Mouse (Mus musculus) heart, embryonic 16.5 days (tissue): ENCODE results near the gene Slc15a1. TPM values are rescaled to one million over a fixed set of nuclear protein-coding genes. Genes with fewer than 3 reads are reported as not detected.

Source experiments
- ATAC-seq: fragments of 200-750 bp; cut with Nextera tagmentation; replicated peaks from 2 replicates; pipeline ENCODE4 v1.8.0; 2017; ENCODE audit warnings: moderate number of reproducible peaks; ENCODE audit not compliant: insufficient read depth, low FRiP score; ENCODE audit errors: extremely low read depth
- H3K27ac ChIP-seq: fragments of 300-500 bp; sonication (generic); 2 replicates; pipeline ENCODE4 v1.5.1; 2014; ENCODE audit warnings: mild to moderate bottlenecking, low read length, control low read depth, moderate library complexity
- H3K27me3 ChIP-seq: fragments of 300-500 bp; sonication (generic); 2 replicates; pipeline ENCODE4 v1.6.1; 2014; ENCODE audit warnings: low read length, mixed read lengths; ENCODE audit not compliant: control insufficient read depth, insufficient read depth
- H3K36me3 ChIP-seq: fragments of 300-500 bp; sonication (generic); 2 replicates; pipeline ENCODE4 v1.6.1; 2014; ENCODE audit not compliant: control insufficient read depth, insufficient read depth
- H3K4me1 ChIP-seq: fragments of 300-500 bp; sonication (generic); 2 replicates; pipeline ENCODE4 v1.6.1; 2014; ENCODE audit warnings: low read length, mixed read lengths; ENCODE audit not compliant: control insufficient read depth, insufficient read depth
- H3K4me2 ChIP-seq: fragments of 300-500 bp; sonication (generic); 2 replicates; pipeline ENCODE4 v1.6.1; 2014; ENCODE audit warnings: low read depth, mild to moderate bottlenecking, control low read depth, low read length
- H3K4me3 ChIP-seq: fragments of 300-500 bp; sonication (generic); 2 replicates; pipeline ENCODE4 v1.5.1; 2014; ENCODE audit warnings: mild to moderate bottlenecking, control low read depth, low read length
- H3K9ac ChIP-seq: fragments of 300-500 bp; sonication (generic); 2 replicates; pipeline ENCODE4 v1.6.1; 2014; ENCODE audit warnings: low read length, control low read depth
- H3K9me3 ChIP-seq: fragments of 300-500 bp; sonication (generic); replicated peaks from 2 replicates; pipeline ENCODE4 v1.6.1; 2016; ENCODE audit warnings: low read length; ENCODE audit not compliant: control insufficient read depth
- WGBS: fragments of 180-500 bp; shearing (Covaris S2); extraction: QIAGEN DNeasy Blood & Tissue Kit; methylation state at CpG from one replicate; pipeline ENCODE4 v1.1.7; 2014; 5-methylcytosine and 5-hydroxymethylcytosine counted together
- polyA plus RNA-seq: library from polyadenylated mRNA; unstranded; fragments of >200 nt; fragmentation: Nextera tagmentation; extraction: Ambion mirVana; gene quantifications from 2 replicates; pipeline ENCODE4 v1.2.1, GENCODE M21; 2015

Slc15a1 gene
- polyA plus RNA-seq, 1 experiment from 2014 or later: 0.89 TPM

DNA sequence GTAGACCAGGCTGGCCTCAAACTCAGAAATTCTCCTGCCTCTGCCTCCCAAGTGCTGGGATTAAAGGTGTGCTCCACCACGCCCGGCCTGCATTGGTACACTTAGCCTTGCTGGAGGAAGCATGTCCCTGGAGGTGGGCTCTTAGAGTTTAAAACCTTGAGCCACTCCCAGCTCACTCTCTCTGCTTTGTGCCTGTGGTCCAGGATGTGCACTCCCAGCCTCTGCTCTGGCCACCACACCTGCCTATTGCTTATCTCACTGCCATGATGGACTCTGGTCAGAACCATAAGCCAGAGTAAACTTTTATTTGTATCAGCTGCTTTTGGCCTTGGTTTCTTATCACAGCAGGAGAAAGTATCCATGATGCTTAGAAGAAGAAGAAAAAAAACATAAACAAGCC, 40.7 kb downstream of the Slc15a1 start:
- Histone ChIP-seq H3K9ac (no peak overlapping the region), H3K4me1 (no peaks in the 10 kb centered on the region), H3K36me3 (no peaks in the 10 kb centered on the region), H3K27ac (no peak overlapping the region), H3K4me3 (no peak overlapping the region), H3K9me3 (no peaks in the 10 kb centered on the region), H3K27me3 (no peaks in the 10 kb centered on the region), H3K4me2 (no peak overlapping the region)
- WGBS: 100% methylated on average over 2 of the region's 2 CpGs
- no peak for ATAC-seq

DNA sequence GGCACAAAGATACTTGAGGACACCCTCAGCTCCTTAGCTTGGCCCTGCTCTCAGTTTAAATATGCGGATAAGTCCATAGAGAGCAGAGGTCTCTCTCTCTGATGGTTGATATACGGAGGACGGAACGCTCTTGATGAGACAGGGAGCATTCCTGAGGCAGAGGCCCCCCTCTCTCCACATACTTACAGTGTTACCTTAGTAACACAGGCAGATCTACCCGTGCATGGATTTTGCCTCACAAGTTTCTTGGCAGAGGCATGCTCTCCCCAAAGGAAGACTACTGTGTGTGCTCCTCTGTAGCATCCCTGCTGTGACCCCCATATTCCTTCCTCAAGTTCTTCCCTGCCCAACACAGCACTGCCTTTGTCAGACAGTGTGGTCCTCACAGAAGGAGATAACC, 42.3 kb downstream of the Slc15a1 start:
- H3K9me3 ChIP-seq: peaks cover 4% of the 10 kb centered on the region; the same call in 1 of the 2 replicates
- no peaks in the 10 kb centered on the region for H3K36me3 ChIP-seq
- no peak overlapping the region for H3K4me2 ChIP-seq
- WGBS: 54% methylated on average over 5 of the region's 5 CpGs
- no peak overlapping the region for H3K27ac ChIP-seq
- no peak for ATAC-seq
- no peak overlapping the region for H3K4me3 ChIP-seq
- H3K4me1 ChIP-seq: no peaks in the 10 kb centered on the region
- no peak overlapping the region for H3K9ac ChIP-seq
- H3K27me3 ChIP-seq: no peaks in the 10 kb centered on the region

DNA sequence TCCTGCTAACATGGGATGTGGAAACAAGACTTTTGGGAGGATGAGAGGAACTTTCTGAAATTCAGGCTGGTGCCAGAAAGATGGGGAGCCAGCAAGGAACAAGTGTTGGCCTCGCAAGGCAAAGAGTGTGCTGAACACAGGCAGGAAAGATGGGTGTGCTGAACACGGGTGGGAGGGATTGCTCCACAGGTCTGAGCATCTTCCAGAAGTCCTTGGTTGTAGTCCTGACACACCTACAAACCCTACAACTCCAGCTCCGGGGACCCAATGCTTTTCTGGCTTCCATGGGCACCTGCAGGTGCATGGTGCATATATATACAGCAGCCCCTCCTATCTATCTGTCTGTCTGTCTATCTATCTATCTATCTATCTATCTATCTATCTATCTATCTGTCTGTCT, 44.1 kb downstream of the Slc15a1 start:
- Histone ChIP-seq H3K4me3 (no peak overlapping the region), H3K9ac (no peak overlapping the region), H3K27me3 (no peaks in the 10 kb centered on the region), H3K4me2 (no peak overlapping the region), H3K4me1 (no peaks in the 10 kb centered on the region), H3K9me3 (peaks cover 4% of the 10 kb centered on the region; the same call in 1 of the 2 replicates), H3K27ac (no peak overlapping the region), H3K36me3 (no peaks in the 10 kb centered on the region)
- WGBS: 84% methylated on average over 3 of the region's 3 CpGs
- ATAC-seq: no peak

DNA sequence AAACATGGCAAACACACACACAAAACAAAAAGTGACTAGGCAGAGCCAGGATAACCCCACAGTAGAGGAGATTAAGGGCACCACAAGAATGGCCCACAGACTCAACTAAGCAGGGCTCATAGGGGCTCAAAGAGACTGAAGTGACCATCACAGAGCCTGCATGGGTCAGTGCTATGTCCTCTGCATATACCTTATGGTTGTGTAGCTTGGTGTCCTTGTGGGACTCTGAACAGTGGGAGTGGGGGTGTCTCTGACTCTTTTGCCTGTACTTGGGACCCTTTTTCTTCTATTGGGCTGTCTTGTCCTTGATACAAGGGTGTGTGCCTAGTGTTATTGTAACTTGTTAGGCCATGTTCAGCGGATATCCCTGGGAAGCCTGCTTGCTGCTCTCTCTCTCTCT, 46.5 kb downstream of the Slc15a1 start:
- Histone ChIP-seq H3K27ac (no peak overlapping the region), H3K9ac (no peak overlapping the region), H3K4me2 (no peak overlapping the region), H3K36me3 (no peaks in the 10 kb centered on the region), H3K9me3 (peaks cover 9% of the 10 kb centered on the region), H3K4me1 (no peaks in the 10 kb centered on the region), H3K27me3 (no peaks in the 10 kb centered on the region), H3K4me3 (no peak overlapping the region)
- no peak for ATAC-seq
- WGBS: 72% methylated on average over 1 of the region's 1 CpGs

DNA sequence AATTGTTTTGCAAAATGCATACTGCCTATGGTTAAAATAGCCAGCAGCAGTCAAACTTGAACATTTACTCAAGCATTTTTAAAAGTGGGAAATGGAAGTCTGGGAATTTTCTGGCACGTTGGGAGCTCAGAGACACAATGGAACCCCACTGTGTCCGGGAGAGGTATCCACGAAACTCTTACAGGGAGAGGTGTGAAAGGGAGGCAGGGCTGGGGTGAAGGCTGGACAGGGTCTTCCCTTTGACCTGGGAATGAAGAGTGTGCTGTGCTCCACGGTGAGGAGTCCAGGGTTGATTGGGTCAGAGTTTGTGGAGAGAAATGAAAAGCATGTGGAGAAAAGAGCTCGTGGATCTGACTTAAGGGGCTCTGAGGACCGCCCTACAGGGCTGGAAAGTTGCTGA, 47.5 kb downstream of the Slc15a1 start:
- no peaks in the 10 kb centered on the region for H3K36me3 ChIP-seq
- no peak overlapping the region for H3K4me2 ChIP-seq
- no peak overlapping the region for H3K27ac ChIP-seq
- H3K9me3 ChIP-seq: peaks cover 9% of the 10 kb centered on the region
- H3K27me3 ChIP-seq: no peaks in the 10 kb centered on the region
- 76% methylated on average over 6 of the region's 6 CpGs for WGBS
- no peak for ATAC-seq
- H3K4me3 ChIP-seq: no peak overlapping the region
- H3K4me1 ChIP-seq: no peaks in the 10 kb centered on the region
- no peak overlapping the region for H3K9ac ChIP-seq

DNA sequence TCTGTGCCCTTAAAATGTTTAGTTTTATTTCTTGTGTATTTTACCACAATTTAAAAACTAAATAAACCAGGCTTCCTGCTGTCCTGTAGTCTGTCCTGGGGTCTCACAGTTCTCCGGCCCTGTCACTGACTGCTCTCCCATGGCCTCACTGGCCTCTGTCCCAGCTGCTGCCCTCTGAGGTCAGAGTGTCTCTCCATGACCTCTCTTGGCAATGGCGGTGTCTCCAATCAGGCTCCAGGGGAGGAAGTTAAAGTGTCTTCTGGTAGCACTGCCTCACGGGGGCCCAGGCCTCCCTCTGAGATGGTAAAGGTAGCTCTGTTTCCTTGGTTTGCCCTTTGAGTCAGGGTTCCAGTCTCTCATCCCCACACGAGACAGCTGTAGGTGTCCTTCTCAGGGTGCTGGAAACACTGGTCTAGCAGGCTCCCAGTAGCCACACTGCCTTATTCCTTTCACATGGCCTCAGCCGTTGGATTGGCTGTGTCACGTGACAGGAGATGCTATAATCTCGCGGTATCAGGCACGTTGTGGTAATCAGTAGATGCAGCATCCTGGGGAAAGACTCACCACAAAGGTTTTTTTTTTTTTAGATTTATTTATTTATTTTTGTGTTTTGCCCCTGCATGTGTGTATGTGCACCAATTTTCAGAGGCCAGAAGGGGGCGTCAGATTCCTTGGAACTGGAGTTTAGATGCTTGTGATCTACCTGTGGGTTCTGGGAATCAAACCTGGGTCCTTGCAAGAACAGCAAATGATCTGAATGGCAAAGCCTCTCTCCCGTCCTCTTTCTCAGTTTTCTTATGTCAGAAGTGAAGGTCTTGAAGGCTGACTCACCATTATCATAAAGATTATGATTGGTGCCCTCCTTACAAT, 48.4 kb downstream of the Slc15a1 start:
- H3K27me3 ChIP-seq: no peaks in the 10 kb centered on the region
- peaks cover 9% of the 10 kb centered on the region for H3K9me3 ChIP-seq
- 77% methylated on average over 11 of the region's 11 CpGs for WGBS
- no peak overlapping the region for H3K4me3 ChIP-seq
- H3K36me3 ChIP-seq: no peaks in the 10 kb centered on the region
- H3K9ac ChIP-seq: no peak overlapping the region
- H3K27ac ChIP-seq: no peak overlapping the region
- ATAC-seq: no peak
- H3K4me1 ChIP-seq: no peaks in the 10 kb centered on the region
- no peak overlapping the region for H3K4me2 ChIP-seq

DNA sequence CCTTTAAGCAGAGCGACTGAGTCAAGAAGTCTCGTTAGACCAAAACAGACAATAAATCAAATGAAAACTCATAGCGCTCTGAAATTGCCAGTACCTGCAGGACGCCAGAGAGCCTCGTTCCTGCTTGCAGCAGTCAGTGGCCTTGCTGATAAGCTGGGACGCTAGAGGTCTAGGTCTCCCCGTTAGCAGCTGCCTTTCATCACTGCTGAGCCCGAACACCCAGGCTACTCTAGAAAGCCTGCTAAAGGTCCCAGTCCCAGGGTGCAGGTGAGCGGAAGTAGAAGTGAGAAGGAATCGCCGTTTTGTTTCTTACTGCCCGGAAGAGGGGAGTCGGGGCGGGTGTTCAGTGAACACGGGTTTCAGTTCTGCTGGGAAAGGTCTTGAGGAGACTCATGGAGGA, 49.1 kb downstream of the Slc15a1 start:
- no peak for ATAC-seq
- Histone ChIP-seq H3K27me3 (no peaks in the 10 kb centered on the region), H3K9ac (no peak overlapping the region), H3K4me3 (no peak overlapping the region), H3K36me3 (no peaks in the 10 kb centered on the region), H3K27ac (no peak overlapping the region), H3K4me1 (no peaks in the 10 kb centered on the region), H3K4me2 (no peak overlapping the region), H3K9me3 (peaks cover 9% of the 10 kb centered on the region)
- WGBS: 63% methylated on average over 15 of the region's 15 CpGs

DNA sequence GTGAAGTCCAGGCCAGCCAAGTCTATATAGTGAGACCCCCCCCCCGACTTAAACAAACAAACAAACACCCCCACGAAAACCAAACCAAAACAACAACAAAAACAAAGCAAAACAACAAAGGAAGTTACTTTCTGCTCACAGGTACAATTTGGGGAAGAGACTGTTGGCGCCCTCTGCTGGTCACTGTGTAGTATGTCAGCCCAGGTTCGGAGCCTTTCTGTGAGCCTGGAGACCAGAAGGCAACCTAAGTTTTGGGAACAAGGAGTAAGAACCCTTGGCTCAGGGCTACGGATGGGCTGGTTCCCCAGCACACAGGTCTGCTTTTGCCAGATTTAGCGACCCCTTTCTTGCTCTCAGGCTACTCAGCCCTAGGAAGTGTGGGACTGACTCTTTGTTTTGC, 49.5 kb downstream of the Slc15a1 start:
- Histone ChIP-seq H3K4me1 (no peaks in the 10 kb centered on the region; the same call in 1 of the 2 replicates), H3K27me3 (no peaks in the 10 kb centered on the region), H3K4me2 (no peak overlapping the region), H3K9me3 (peaks cover 9% of the 10 kb centered on the region), H3K9ac (no peak overlapping the region), H3K27ac (no peak overlapping the region), H3K36me3 (no peaks in the 10 kb centered on the region), H3K4me3 (no peak overlapping the region)
- WGBS: 6% methylated on average over 6 of the region's 6 CpGs
- no peak for ATAC-seq

DNA sequence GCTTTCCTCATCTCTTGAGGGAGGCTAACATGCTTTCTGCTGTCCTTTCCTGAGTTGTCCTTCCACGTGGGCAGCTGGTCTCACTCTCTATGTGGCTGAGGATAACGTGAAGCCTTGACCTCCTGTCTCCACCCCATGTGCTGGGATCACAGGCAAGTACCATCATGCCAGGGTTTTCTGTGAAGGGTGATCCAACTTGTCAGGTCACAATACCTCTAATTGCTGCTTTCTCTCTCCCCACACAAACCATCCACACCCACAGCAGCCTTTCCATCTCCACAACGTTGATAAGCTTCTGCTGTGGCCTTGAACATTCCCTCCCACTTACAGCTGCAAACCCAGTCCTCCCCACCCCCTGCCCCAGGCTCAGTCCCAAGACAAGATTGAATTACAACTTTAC, 51.9 kb downstream of the Slc15a1 start:
- Histone ChIP-seq H3K4me2 (no peak overlapping the region), H3K27me3 (no peaks in the 10 kb centered on the region), H3K27ac (no peak overlapping the region), H3K9ac (no peak overlapping the region), H3K4me1 (no peaks in the 10 kb centered on the region; the same call in 1 of the 2 replicates), H3K36me3 (no peaks in the 10 kb centered on the region), H3K4me3 (no peak overlapping the region), H3K9me3 (peaks cover 6% of the 10 kb centered on the region; the same call in 1 of the 2 replicates)
- WGBS: 43% methylated on average over 3 of the region's 3 CpGs
- no peak for ATAC-seq
